Mouse (Mus musculus) cerebellum, postnatal 36 days (tissue): ENCODE measurements around the gene Poll.

Experiments
- DNase-seq, 2 experiments: peaks; one replicate each; pipeline ENCODE4 v3.0.0; 2021 to 2022; ENCODE audit warnings: mixed read lengths in 2 of 2

Gene Poll

DNA sequence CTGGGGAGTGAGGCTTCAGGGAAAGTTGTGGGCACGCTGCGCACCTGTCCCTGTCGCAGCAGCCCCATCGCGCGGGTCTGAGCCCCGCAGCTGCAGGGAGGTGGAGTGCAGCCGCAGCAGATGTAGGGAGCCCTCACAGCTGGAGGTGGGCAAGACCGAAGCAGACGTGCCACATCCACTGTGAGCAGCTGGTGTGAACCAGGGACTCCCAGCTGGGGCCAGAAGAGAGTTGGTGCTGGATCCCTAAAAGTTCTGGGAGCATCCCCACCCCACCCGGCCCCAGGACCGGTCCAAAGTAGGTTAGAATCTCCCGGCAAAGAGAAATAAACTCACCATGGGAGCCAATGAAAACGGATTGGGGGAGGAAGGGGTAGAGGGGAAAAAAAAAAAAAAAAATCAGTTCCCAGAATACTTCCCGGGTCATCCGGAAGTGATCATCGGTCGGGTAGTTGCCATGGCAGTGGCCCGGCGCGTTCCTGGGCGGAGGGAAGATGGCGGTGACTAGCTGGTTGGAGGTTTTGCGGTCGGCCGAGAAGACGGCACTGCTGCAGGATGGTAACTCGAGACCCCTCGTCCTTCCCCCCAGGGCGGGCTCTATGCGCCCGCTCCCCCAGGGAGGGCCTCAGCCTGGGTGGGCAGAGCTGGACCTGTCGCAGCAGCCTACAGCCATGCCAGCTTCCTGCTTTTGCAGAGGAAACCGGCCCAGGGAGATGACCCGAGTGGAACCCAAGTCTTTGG, at the start of gene Poll, which contains the start of gene Gm17018:
TSS of gene Poll (minus strand) at position 379 of the 738 bp plus-strand sequence.
TSS of gene Gm17018 (plus strand) at position 463 of the 738 bp plus-strand sequence.
- DNase-seq, result peak; percentile 77 to 82

DNA sequence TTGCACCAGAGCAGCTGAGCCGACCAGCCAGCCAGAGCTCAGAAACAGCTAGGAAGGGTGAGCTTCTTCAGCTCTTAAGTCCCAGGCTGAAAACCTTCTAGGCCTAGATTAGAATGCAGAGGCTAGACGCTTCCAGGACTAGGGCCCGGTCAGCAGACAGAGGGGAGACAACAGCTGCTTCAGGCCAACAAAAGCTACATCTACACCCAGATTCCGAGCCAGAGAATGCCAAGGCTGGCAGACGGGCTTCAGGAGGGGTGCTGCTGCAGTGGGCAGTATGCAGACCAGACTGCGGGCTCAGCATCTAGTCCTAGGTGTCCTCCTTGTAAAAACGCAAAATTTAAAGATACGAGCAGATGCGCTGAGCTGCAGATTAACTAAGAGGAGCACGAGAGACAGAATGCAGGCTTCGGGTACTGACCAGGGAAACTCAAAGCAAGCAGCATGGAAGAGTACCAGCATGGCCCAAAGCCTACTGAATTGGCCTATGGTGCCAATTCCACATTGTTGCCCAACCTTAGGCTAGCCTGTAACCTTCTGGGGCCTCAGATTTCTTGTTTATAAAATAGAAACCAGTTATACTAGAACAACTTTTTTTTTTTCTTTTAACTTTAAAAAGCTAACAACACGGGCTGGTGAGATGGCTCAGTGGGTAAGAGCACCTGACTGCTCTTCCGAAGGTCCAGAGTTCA, 48.5 kb upstream of the Poll start:
- DNase-seq, result no peak

DNA sequence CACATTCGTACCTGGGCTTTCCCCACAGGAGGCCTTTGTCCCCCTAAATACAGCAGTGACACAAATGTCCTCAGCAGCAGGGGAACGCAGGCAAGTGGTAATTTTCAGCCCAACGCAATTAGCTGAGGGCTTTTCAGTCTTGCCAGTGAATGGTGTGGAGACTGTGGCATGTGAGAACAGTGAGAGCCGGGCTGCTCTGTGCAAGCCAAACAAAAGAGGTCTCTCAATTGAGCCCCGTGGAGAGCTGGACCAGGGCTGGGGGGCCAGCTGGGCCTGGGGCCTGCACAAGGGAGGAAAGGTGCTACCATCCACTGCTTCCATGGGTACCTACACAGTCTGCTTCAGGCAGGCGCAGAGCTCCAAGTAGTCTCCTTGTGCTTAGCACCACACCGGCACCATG, 47.1 kb upstream of the Poll start:
- no peak for DNase-seq

DNA sequence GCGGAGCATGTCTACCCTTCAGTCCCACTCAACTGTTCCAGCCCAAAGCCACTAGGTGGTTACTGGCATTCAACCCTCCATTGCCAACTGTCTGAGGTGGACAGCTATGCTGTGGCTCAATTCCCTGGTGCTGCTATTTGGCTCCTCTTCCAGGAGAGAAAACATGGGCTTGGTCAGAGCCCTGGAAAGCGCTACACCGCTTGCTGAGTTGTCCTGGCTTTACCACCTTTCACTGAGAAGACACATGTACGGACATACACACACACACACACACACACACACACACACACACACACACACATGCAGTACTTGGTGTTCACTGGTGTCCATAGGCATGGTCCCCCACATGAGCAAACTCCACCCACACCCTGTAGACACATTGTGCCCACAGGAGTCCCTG, 46.4 kb upstream of the Poll start:
- peak; percentile 32 to 40 for DNase-seq

DNA sequence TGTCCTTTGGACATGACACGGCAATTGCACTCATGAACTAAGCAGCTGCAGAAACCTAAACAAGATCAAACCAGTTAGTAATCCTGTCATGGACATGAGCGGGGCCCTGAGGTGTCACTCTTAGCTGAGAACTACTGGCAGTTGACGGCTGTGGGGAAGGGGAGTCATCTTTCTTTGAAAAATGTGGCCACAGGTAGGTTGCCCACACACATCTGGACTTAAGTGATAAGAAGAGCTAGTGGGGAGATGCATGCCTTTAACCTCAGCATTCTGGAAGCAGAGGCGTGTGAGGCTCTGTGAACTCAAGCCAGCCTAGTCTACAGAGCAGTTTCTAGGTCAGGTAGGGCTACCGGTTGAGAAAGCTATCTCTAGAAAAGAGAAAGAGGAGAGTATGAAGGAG, 42.3 kb upstream of the Poll start:
- DNase-seq, result no peak

DNA sequence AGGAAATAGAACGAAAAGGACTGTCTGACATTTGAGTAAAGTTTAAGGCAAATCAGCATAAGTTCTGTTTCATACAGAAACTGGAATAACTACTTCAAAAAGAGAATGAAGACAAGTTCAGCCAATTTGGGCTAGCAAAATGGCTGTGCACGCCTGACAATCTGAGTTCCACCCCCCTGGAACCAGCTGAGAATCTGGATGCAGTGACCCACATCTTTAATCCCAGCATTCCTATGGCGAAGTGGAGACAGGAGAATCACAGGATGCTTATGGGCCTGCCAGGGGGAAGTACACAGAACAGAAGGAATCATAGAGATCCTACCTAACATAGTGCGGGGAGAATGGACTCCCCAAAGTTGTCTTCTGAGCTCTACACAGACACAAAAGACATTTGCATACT, 36.8 kb upstream of the Poll start:
- DNase-seq, result no peak

DNA sequence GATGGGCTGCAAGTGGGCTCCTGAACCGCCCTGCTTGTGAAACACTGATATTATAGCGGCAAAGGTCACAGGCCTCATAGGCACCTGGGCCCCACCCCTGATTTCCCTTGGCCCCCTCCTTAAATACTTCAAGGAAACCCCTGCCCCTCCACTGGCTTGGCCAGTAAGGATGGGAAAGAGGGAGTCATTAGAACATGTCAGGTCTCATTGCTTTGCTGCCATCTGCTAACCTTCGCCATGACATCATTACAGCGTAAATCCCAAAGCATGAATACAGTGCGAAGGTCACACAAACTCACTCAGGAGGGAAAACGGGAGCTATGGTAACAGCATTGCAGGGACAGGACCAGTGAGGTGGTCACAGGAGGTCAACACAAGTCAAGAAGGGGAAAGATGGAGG, 36.1 kb upstream of the Poll start:
- no peak for DNase-seq

DNA sequence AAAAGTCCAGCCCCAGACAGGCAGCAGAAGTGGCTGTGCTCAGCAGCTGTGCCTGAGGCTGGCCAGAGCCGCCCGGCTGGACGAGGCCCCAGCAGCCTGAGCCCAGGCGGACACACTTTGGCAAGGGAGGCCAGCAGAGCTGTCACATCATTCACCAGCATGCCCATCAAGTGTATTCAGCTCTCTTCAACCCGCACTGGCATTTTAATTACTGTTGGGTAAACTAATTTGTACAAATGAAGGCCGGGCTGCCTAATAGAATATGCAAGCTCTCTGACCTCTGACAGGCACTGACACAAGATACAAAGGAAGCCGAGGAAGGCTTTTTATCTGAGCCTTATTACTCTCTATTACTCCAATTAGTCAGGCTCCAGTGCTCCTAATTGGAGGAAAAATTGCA, 35.7 kb upstream of the Poll start:
- DNase-seq, result no peak

DNA sequence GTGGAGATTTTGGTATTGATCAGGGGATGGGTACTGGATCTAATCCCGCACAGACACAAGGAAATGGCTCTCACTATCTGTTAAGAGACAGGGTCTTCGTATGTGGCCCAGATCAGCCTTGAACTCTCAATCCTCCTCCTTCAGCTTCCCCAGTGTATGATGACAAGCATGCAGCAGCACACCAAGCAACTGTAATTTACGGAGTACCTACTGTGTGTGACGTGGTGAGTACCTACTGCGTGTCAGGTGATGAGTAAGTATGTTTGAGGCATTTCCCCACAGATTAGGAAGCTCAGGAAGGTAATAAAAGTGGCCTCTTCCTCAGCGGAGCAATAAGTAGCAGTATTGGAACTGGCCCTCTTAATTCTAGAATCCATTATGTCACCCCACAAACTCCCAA, 35.1 kb upstream of the Poll start:
- DNase-seq, result no peak

DNA sequence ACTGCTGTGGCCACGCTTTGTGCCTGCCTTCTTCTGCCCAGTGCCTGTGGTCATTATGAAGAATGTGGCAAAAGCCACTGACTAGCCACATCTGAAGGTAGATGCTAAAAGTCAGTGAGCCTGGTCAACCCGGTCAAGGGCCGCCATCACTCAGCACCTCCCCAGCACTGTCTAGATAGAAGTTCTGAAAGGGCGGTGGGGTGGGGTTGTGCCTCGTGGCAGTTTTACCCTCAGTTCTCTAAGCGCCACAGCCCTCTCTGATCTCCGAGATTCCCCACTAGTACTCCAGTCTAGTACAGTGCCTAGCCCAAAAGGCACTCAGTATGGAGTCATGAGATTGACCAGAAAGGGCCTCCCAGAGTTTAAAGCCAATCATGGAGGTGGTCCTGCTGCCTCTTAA, 33.7 kb upstream of the Poll start:
- no peak for DNase-seq

DNA sequence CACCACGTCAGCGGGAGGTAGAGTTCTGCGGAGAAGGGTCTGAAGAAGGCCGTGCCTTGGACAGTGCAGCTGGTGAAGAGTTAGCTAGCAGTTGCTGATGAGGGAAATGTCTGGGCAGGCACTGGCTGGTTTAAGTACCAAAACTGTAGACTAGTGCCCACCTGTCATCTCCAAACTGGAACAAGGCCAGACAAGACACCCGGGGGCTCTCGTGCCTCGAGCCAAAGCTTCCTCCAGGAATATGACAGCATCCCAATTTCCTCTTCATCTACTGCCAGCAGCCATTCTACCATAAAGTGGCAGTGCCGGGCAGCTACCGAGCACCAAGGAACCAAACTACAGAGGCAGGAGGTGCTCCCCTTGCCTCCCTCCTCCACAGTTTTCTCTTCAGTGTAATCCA, 32.6 kb upstream of the Poll start:
- DNase-seq, result peak; percentile 27 to 37

DNA sequence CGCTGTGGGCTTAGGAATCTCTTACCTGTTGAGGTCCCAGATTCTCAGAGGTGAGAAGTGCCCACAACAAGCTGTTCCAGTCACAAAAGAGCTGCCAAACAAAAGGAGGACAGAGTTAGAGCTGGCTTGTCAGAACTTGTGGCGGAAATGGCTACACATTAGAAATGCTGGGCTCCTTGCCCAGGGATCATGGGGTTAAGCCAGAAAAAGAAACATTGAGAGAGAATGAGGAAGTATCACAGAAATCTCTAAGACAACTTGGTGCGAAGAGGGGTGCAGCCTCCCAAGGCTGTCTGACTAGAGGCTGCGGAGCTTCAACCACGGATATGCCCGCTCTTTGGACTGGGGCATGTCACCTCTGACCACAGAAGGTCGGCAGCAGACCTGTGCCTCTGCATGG, 31.4 kb upstream of the Poll start:
- DNase-seq, result peak in 1 of 2 experiments; percentile 37

DNA sequence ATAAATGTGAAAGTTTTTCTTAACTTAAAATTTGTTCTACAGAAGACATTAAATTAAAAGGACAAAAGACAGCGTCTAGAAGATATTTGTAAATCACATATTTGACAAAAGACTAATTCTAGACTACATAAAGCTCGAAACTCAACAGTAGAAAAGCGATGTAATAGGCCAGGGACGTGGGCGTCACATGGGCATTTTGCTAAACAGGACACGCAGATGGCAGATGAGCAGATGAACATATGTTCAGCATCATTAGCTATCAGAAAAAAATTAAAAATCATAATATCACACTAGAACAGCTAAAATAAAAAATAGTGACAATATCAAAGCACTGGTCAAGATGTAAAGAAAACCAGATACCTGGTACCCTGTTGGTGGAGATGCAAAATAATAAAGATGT, 29.4 kb upstream of the Poll start:
- DNase-seq, result no peak

DNA sequence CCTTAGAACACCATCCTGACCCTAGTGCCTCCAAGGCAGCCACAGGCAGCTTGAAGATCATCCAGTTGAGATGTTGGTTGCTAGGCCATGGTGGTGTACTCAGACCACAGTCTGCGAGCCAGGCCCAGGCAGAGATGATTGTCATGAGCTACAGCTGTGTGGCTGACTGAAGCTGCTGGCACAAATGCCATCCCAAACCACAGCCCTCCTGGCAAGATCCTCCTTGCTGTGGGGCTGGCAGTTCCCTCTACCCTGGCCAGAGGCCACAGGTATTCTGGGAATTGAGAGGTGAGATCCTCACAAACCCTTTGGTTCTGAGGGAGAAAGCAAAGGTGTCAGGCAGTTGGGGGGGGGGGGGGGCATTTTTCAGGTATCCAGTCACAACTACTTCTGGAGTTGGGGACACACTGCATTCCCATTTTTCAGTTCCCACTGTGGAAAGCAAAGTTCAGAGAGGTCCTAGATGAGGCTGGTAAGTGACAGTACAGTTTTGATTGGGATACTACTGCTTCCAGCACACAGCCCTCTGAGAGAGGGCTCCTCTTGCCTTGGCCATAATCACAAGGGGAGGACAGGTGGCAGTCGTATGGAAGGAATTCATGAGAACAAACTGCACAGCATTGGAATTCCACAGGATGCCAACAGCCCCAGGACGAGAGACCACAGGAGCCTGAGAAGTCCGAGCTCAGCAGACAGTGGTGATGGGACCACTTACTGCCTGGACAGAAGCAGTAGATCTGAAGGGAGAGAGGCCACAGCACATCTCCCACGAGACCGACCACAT, 27.4 kb upstream of the Poll start:
- no peak for DNase-seq

DNA sequence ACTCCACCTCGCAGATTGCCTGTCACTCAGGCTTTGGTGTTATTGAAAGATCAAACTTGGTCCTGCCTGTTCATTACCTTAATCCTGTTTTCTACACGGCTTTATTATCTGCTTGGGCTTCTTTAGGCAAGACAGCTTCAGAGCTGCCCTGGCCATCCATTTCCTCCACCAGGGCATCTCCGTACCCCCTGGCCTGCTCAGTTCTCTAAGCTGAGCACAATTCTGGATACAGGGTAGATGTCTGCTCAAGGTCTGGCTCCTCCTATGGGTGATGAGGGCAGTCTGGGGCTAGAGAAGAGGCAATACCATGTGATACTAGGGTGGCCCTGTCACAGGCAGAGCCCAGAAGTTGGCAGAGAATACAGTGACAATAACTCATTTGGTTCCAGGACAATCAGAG, 26.5 kb upstream of the Poll start:
- no peak for DNase-seq

DNA sequence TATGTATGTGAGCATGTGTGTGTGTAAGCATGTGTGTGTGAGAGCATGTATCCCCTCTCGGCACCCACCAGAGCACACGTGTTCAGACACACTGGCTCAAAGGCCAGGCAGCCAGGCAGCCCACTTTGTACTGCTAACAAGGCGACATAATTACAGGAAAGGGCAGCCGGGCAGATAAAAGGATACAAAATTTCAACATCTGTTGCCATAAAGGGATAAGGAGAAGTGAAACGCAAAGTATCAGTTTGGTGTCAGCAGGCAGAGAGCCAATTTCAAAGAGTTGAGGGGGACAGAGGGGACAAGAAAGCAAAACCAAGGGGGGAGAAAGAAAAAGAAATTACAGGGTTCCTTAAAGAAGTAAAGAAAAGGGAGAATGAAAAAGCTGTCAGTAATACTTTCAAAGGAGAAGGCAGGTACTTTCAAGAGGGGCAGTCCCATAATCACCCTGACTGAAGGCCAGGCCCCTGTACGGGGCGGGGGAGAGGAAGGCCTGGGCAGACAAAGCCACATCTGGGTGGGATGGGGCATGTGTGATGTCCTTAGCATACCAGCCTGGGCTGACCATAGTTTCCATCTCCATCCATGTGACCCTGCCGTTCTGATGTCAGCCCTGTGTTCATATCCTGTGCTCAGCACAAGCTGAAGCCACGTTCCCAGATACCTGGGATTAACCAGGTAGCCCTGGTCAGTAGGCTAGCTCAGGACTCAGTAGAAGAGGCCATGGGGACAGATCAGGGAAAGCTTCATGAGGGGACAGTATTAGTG, 24.7 kb upstream of the Poll start:
- DNase-seq, result no peak

DNA sequence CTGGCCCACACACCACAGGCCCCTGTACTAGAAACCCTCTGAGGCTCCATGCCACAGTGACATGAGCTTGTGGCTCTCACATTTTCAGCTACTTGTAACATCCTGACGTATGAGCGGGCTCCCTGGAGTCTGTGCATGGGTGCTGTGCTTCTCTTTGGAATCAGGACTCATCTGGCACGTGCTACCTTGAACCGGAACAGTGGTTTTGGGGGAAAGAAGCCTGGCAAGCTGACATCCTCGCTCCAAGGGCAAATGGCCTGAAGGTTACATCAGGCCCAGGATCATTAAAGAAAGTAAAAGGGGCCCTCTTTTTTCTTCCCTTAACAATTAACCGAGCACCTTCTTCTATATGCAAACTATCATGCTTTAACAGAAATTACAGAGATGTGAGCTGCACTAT, 22.8 kb upstream of the Poll start:
- no peak for DNase-seq

DNA sequence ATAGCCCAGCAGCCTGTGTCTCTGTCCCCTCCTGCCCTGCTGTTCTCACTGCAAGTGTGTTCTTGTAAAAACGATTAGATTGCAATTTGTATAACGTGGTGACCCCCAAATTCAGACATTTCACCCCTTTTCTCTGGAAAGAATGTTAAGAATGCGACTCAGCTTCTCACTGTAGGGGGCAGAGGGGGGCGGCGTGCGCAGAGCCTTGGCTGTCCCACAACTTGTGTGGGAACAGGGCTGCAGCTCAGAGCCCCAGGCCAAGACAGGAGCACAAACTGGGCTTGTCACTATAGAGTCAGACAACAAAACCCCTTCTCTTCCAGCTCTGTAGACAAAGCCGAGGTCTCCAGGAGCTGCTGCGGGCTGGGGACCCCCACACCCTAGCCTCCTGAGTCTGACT, 21.8 kb upstream of the Poll start:
- DNase-seq, result no peak

DNA sequence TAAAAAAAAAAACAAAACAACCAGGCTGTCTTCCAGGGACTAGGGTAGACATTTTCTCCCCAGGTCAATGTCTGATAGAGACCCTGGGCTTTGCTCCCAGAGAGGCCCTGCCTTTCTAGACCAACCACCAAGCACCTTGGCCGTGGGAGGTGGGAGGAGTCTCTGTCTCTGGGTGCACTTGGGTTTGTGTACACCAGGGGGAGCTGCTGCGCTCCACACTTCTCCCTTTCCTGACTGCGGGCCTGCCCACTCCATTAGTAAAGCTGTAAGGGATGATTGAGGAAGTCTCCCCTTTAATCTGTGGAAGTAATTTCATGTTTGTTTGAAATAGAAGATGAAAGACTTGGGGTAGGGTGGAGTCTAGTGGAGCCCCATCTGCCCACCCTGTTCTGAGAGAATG, 20.9 kb upstream of the Poll start:
- peak; percentile 31 to 39 for DNase-seq

DNA sequence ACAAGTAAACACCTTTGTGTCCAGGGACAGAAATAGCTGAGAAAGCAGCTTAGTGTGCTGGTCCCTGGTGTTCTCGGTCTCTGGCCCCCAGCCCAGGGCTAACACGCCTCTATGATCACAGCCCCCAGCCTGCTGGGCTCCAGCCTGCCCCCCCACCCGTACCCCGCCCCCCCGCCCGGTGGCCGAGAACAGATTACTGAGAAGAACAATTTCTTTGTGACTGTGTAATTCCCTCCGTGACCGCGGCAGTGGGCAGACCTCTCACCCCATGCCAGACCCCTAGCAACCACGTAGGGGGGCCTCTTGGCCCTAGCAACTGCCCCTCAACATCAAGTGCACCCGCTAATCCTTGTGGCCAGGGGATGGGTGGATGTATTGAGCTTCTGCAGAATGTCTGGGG, 19.9 kb upstream of the Poll start:
- no peak for DNase-seq

DNA sequence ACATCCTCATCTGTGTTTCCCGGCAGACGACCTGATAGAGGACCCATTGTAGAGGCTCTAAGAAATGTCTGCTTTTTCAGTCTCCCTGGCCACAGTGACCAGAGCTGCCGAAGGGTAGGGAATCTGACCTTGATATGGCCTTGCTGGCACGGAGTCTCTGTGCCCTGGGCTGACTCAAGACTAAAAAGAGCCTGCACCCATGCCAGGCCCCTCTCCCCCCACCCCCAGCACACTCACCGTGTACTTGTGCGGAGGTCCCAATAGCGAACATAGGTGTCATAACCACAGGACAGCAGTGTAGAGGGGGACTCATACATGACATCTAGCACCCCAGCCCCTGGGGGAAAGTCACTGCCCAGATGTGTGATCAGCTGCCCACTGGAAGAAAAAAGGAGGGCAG, 19.1 kb upstream of the Poll start:
- no peak for DNase-seq

DNA sequence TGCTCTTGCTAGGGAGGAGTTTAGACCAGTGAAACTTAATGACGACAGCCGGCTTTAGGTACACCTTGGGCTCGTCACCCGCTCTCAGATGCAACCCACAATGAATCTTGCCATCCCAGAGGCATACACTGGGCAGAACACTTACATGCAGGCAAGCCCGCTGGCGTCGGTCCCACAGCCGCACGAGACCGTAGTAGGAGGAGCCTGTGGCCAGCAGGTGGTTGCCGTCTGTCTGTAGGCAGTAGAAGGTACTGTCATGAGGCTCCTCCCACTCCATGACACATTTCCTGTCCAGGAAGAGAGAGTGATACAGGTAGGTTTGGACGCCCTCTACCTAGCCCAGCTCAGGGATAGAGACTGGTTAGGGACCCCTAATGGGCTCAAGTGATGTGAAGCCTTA, 18.6 kb upstream of the Poll start:
- DNase-seq, result no peak

DNA sequence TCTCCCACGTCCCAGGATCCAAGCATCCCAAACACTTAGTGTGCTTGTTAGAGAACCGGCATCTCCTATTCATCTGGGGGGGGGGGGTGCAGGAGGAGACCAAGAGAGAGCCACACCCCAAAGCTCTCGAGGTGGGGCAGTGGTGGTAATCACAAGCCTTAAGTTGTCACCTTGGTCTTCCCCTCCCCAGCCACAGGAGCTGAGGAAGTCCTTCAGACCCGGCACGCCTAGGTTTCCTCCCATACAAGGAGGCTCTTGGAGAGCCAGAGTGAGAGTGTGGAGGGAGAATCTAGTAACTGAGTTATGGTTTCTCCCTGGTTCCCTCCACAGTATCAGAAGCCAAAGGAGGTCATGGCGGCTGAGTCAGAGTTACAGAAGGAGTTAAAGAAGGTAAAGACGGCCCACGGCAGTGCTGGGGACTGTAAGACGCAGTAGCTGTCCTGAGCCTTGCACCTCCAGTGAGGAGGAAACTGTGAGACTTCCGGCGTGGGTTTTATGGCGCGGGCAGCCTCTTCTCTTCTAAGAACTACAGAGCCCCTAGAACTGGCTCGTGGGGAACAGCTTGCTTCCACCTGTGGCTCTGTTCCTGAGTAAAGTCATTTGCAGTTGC, 16.9 kb upstream of the Poll start:
- DNase-seq, result no peak
